Mouse (Mus musculus): ENCODE results near the gene Hist2h2be.

Hist2h2be gene

GRCm38 (mm10) chr3:96263558-96264403 lies 42.9 kb downstream of the Hist2h2be start:
- peak; percentile 40 to 63 for DNase-seq

GRCm38 (mm10) chr3:96264404-96264949 lies 43.6 kb downstream of the Hist2h2be start:
- no peak for DNase-seq

- DNase-seq, result no peak
These were observed 45.3 kb downstream of the Hist2h2be start for GRCm38 (mm10) chr3:96266132-96266710.

GRCm38 (mm10) chr3:96267541-96267940 lies 46.6 kb downstream of the Hist2h2be start:
- no peak for DNase-seq

GRCm38 (mm10) chr3:96268051-96268775 lies 47.3 kb downstream of the Hist2h2be start, which contains the start of gene Hist2h3b:
Hist2h3b (plus strand) TSS chr3:96268654.
- peak; percentile 77 to 82 for DNase-seq

- peak; percentile 38 to 60 for DNase-seq
These were observed 48.0 kb downstream of the Hist2h2be start for GRCm38 (mm10) chr3:96268776-96269378.

- peak; percentile 90 to 94 for DNase-seq
These were observed 48.9 kb downstream of the Hist2h2be start, which contains the start of gene Hist2h2bb for GRCm38 (mm10) chr3:96269511-96270474. Hist2h2bb (plus strand) TSS chr3:96269752.

Measured in cerebellum, adult 18-20 months (tissue).